Mouse (Mus musculus) lung, postnatal 0 days (tissue): ENCODE results near the gene Phlda2. TPM values are rescaled to one million over a fixed set of nuclear protein-coding genes. Genes with fewer than 3 reads are reported as not detected.

ENCODE experiments used
- ATAC-seq: fragments of 200-750 bp; cut with Nextera tagmentation; 2 replicates; pipeline ENCODE4 v1.8.0; 2017; ENCODE audit warnings: moderate library complexity
- DNase-seq: peaks from one replicate; pipeline ENCODE4 v3.0.0-alpha.2; 2016; ENCODE audit warnings: low spot score
- H3K27ac ChIP-seq: fragments of 300-500 bp; sonication (generic); 2 replicates; pipeline ENCODE4 v1.5.1; 2014; ENCODE audit warnings: antibody characterized with exemption, mild to moderate bottlenecking, low read length, mixed read lengths
- H3K27me3 ChIP-seq: fragments of 300-500 bp; sonication (generic); replicated peaks from 2 replicates; pipeline ENCODE4 v1.6.1; 2014; ENCODE audit warnings: low read length, mixed read lengths; ENCODE audit not compliant: insufficient read depth
- H3K36me3 ChIP-seq: fragments of 300-500 bp; sonication (generic); 2 replicates; pipeline ENCODE4 v1.6.1; 2014; ENCODE audit warnings: low read length, mixed read lengths; ENCODE audit not compliant: insufficient read depth
- H3K4me1 ChIP-seq: fragments of 300-500 bp; sonication (generic); 2 replicates; pipeline ENCODE4 v1.6.1; 2014; ENCODE audit warnings: antibody characterized with exemption, low read depth, low read length, mixed read lengths; ENCODE audit not compliant: insufficient read depth
- H3K4me2 ChIP-seq: fragments of 300-500 bp; sonication (generic); replicated peaks from 2 replicates; pipeline ENCODE4 v1.6.1; 2014; ENCODE audit warnings: low read depth, mild to moderate bottlenecking, low read length, moderate library complexity, mixed read lengths
- H3K4me3 ChIP-seq: fragments of 300-500 bp; sonication (generic); 2 replicates; pipeline ENCODE4 v1.5.1; 2014; ENCODE audit warnings: low read depth, low read length
- H3K9ac ChIP-seq: fragments of 300-500 bp; sonication (generic); replicated peaks from 2 replicates; pipeline ENCODE4 v1.6.1; 2014; ENCODE audit warnings: low read depth, mild to moderate bottlenecking
- H3K9me3 ChIP-seq: fragments of 300-500 bp; sonication (generic); 2 replicates; pipeline ENCODE4 v1.6.1; 2016; ENCODE audit warnings: low read length, mixed read lengths
- CTCF ChIP-seq: IDR thresholded peaks from 2 replicates; pipeline ENCODE4 v1.5.1; 2016; ENCODE audit warnings: antibody characterized with exemption, mild to moderate bottlenecking
- EP300 ChIP-seq: IDR thresholded peaks from 2 replicates; pipeline ENCODE4 v1.6.1; 2016; ENCODE audit warnings: antibody characterized with exemption, mild to moderate bottlenecking, control low read depth
- WGBS: fragments of 180-500 bp; shearing (Covaris S2); extraction: QIAGEN DNeasy Blood & Tissue Kit; methylation state at CpG from one replicate; pipeline ENCODE4 v1.1.7; 2014; 5-methylcytosine and 5-hydroxymethylcytosine counted together
- polyA plus RNA-seq: library from polyadenylated mRNA; unstranded; fragments of >200 nt; fragmentation: Nextera tagmentation; extraction: Ambion mirVana; gene quantifications from 2 replicates; pipeline ENCODE4 v1.2.1, GENCODE M21; 2015

Gene Phlda2
- polyA plus RNA-seq, 1 experiment from 2014 or later, result 3.2 TPM

DNA sequence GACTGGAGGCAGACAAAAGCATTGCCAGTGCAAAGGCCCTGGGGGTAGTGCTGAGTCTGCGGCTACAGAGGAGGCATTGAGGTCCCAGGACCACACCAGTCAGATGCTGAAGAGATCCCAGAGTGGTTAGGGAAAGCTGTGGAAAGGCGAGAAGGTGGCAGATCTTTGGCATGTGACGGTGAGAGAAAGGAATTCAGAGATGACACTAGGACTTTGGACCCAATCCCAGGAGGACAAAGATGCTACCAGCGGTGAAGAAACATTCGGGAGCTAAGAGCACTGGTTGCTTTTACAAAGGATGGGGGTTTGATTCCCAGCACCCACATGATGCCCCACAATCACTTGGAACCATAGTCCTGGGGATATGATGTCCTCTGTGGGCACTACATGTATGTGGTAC, 25.1 kb downstream of the Phlda2 start:
- H3K27me3 ChIP-seq, result no peaks in the 10 kb centered on the region
- H3K27ac ChIP-seq, result no peak overlapping the region
- no peak overlapping the region for H3K4me2 ChIP-seq
- ATAC-seq (no peak), DNase-seq (no peak)
- H3K36me3 ChIP-seq, result no peaks in the 10 kb centered on the region
- 80% methylated on average over 5 of the region's 5 CpGs for WGBS
- TF ChIP-seq EP300, result no peak
- TF ChIP-seq CTCF, result no peak
- 0 out of 2 replicates have a peak, but pooled peaks cover 3% of the 10 kb centered on the region for H3K4me1 ChIP-seq
- H3K9me3 ChIP-seq, result no peaks in the 10 kb centered on the region
- no peak overlapping the region for H3K9ac ChIP-seq
- H3K4me3 ChIP-seq, result no peak overlapping the region

DNA sequence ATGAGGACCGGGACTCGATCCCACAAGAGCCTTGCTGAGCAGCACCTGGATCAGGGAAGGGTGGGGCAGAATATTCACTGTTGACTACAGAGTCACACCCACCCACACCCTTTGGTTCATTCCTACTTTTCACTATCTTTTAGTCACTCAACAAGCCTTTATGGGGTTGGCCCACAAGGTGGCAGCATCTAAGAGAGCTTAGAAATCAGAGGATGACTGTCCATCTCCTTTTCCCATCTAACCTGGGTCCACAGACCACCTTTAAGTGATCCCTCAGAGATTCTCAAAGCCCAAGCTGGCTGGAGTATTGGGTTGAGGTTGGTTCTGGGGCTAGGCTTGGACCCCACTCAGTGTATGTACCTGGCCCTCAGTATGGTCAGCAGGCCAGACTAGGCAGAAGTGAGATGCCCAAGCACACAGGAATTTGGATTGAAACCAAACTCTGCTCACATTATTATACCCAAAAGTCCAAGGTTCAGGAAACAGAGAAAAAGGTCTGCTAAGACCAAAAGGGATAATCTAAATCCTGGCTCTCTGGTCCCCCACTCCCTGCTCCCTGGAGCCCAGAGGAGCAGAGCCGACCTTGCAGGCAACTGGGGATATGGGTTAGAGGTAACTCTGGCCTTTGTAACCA, 26.1 kb downstream of the Phlda2 start:
- DNase-seq (no peak), ATAC-seq (no peak)
- 84% methylated on average over 3 of the region's 3 CpGs for WGBS
- Histone ChIP-seq H3K27ac (no peak overlapping the region), H3K4me1 (0 out of 2 replicates have a peak, but pooled peaks cover 3% of the 10 kb centered on the region), H3K4me2 (no peak overlapping the region), H3K9ac (no peak overlapping the region), H3K4me3 (no peak overlapping the region), H3K9me3 (no peaks in the 10 kb centered on the region), H3K27me3 (no peaks in the 10 kb centered on the region), H3K36me3 (no peaks in the 10 kb centered on the region)
- TF ChIP-seq EP300 (no peak), CTCF (peak; percentile 15)

DNA sequence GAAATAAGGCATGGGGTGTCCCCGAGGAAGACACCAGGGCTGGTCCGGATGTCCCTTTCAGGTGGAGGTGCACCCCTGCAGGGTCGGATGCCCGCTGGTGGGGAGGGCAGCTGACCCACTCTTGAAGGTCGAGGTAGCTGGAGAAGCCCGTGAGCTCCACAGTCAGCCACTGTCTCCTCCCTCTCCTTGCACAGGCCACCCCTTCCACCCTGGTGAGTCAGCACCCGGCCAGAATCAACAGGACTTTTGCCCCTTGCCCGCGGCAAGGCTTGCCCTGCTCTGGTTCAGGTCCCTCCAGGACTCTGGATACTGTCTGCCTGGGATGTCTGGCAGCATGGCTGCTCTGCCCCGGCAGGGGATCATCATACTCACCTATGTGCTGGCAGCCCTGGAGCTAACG, 27.1 kb downstream of the Phlda2 start:
- H3K4me3 ChIP-seq, result no peak overlapping the region
- H3K4me1 ChIP-seq, result 0 out of 2 replicates have a peak, but pooled peaks cover 3% of the 10 kb centered on the region
- DNase-seq (no peak), ATAC-seq (no peak)
- no peak overlapping the region for H3K4me2 ChIP-seq
- H3K27ac ChIP-seq, result no peak overlapping the region
- WGBS, result 58% methylated on average over 11 of the region's 11 CpGs
- H3K9me3 ChIP-seq, result no peaks in the 10 kb centered on the region
- H3K9ac ChIP-seq, result no peak overlapping the region
- H3K36me3 ChIP-seq, result no peaks in the 10 kb centered on the region
- H3K27me3 ChIP-seq, result no peaks in the 10 kb centered on the region
- TF ChIP-seq EP300 (no peak), CTCF (no peak)

DNA sequence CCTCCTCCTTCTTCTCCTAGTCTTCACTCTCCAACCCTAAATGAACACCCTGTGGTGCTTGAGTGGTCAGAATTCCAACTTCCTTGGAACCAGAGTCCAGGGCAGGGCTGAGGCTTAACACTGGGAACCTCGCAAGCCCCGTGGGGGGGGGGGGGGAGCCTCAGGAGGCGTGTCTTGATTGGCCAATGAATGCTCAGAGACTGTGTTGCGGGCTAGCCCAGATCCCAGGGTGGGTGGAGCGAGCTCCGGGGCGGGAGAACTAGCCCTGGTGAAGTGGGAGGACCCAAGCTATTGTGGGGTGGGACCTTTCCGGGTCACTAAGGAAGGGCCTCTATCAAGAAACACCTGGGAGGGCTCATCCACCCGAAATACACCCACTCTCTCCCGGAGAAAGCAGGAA, 28.1 kb downstream of the Phlda2 start:
- Histone ChIP-seq H3K9me3 (no peaks in the 10 kb centered on the region), H3K4me1 (0 out of 2 replicates have a peak, but pooled peaks cover 3% of the 10 kb centered on the region), H3K27me3 (no peaks in the 10 kb centered on the region), H3K9ac (no peak overlapping the region), H3K36me3 (no peaks in the 10 kb centered on the region), H3K27ac (no peak overlapping the region), H3K4me3 (no peak overlapping the region), H3K4me2 (no peak overlapping the region)
- WGBS, result 33% methylated on average over 10 of the region's 10 CpGs
- ATAC-seq (peak; percentile 65), DNase-seq (peak; percentile 24)
- TF ChIP-seq EP300, result no peak
- no peak for TF ChIP-seq CTCF

DNA sequence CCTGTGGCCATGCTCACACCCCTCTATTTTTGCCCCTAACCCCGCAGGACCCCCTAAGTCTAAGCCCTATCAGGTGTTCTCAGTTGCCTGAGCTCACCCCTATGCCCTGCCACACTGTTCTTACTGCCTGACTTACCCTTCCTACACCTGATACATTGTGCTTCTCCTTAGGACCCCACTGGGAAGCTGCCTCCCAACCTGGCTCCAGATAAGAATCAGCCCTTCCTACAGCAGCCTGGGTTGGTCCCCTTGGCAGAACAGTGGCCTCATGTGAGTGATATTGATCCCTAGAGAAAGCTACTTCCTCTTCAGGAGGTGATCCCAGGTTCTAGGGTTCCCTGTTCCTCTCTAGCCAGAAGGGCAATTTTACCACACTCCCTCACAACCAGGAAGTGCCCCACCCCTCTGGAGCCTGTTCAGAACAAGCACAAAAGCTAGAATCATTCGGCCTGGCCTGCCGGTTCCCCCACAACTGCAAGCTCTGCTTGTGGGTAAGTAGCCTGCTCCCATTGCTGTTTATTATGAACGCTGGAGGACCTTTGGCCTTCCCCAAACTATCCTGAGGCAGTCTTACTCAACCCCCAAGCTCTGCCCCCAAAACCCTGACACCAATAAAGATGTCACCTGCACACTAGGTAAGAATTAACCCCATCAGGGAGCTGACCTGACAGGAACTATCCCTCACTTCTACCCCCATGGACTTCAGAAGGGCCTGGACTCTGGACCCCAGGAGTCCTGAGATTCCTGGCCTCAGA, 29.4 kb downstream of the Phlda2 start, which contains the start of gene Slc22a18:
Gene Slc22a18, plus strand, starts transcription at position 390 of the 755 bp plus-strand sequence.
- Histone ChIP-seq H3K9ac (no peak within 1 kb of the TSS), H3K27ac (no peak within 1 kb of the TSS), H3K4me3 (no peak within 1 kb of the TSS), H3K4me1 (0 out of 2 replicates have a peak, but pooled peaks cover 3% of the 10 kb centered on the region), H3K4me2 (no peak within 1 kb of the TSS), H3K36me3 (no peaks in the 10 kb centered on the region), H3K27me3 (no peaks in the 10 kb centered on the region), H3K9me3 (no peaks in the 10 kb centered on the region)
- 17% methylated on average over 4 of the region's 4 CpGs for WGBS
- TF ChIP-seq CTCF, result no peak
- no peak for TF ChIP-seq EP300
- peak; percentile 73 for ATAC-seq
- DNase-seq, result peak; percentile 85

DNA sequence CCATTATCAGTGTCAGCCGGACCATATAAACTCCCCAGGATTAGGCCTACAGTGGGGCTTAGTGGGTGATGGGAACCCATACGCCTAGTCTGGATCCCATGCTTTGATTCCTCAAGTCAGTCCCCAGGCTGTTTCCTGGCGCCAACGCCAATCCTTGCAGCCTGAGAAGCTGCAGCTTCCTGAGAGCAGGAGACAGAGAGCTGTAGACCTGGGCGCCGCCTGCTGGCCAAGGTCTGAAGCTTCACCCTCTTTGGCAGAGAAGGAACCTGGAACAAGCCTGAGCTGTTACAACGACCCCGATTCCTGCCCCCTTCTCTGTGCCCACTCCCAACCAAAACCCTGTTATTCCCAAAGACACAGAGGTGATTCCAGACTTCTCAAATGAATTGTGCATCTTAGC, 33.0 kb downstream of the Phlda2 start:
- H3K36me3 ChIP-seq, result no peaks in the 10 kb centered on the region
- peak; percentile 83 for DNase-seq
- no peak for TF ChIP-seq EP300
- TF ChIP-seq CTCF, result peak; percentile 93
- no peak overlapping the region for H3K27ac ChIP-seq
- no peak overlapping the region for H3K4me3 ChIP-seq
- no peaks in the 10 kb centered on the region for H3K9me3 ChIP-seq
- H3K4me1 ChIP-seq, result peaks cover 6% of the 10 kb centered on the region; the same call in 1 of the 2 replicates
- 14% methylated on average over 8 of the region's 8 CpGs for WGBS
- no peaks in the 10 kb centered on the region for H3K27me3 ChIP-seq
- no peak overlapping the region for H3K4me2 ChIP-seq
- ATAC-seq, result peak; percentile 52
- H3K9ac ChIP-seq, result no peak overlapping the region
